Mouse (Mus musculus): ENCODE results near the gene Rtkn. TPM values are rescaled to one million over a fixed set of nuclear protein-coding genes. Genes with fewer than 3 reads are reported as not detected.

Gene Rtkn
- polyA plus RNA-seq (2017; shearing (Covaris generic)): 0.84 TPM

GRCm38 (mm10) chr6:83134951-83135513, at the start of gene Rtkn:
TSS of gene Rtkn (plus strand) at chr6:83135463.

GRCm38 (mm10) chr6:83086121-83087035, 48.9 kb upstream of the Rtkn start, which contains the start of gene Lbx2:
TSS of gene Lbx2 (plus strand) at chr6:83086367.

GRCm38 (mm10) chr6:83101316-83101687, 34.0 kb upstream of the Rtkn start, which contains the start of the genes Ccdc142 and Gm42688:
TSS of gene Ccdc142 (plus strand) at chr6:83101601.
TSS of gene Gm42688 (plus strand) at chr6:83101617.

GRCm38 (mm10) chr6:83108762-83109668, 26.2 kb upstream of the Rtkn start, which contains the start of gene Mrpl53:
TSS of gene Mrpl53 (plus strand) at chr6:83109040.

GRCm38 (mm10) chr6:83115011-83115671, 20.1 kb upstream of the Rtkn start, which contains the start of gene Mogs:
TSS of gene Mogs (plus strand) at chr6:83115496.

GRCm38 (mm10) chr6:83120930-83121862, 14.1 kb upstream of the Rtkn start, which contains the start of gene Wbp1:
TSS of gene Wbp1 (minus strand) at chr6:83121559.

GRCm38 (mm10) chr6:83125331-83125730, 9.9 kb upstream of the Rtkn start, which contains the start of gene Ino80b:
TSS of gene Ino80b (minus strand) at chr6:83125431.

GRCm38 (mm10) chr6:83156259-83156684, 21.0 kb downstream of the Rtkn start, which contains the start of the genes Wdr54 and 1700003E16Rik:
TSS of gene Wdr54 (minus strand) at chr6:83156397.
TSS of gene 1700003E16Rik (plus strand) at chr6:83156404.

GRCm38 (mm10) chr6:83165607-83166242, 30.5 kb downstream of the Rtkn start, which contains the start of gene Dctn1:
TSS of gene Dctn1 (plus strand) at chr6:83165920.

Other genes with a start within 250 kb of the Rtkn start
- 5.8 TPM for gene Sema4f, start 195.7 kb upstream of the Rtkn start, polyA plus RNA-seq (2017; shearing (Covaris generic))
- 0.60 TPM for gene M1ap, start 188.6 kb upstream of the Rtkn start, polyA plus RNA-seq (2017; shearing (Covaris generic))
- gene Dok1, start 102.0 kb upstream of the Rtkn start, polyA plus RNA-seq (2017; shearing (Covaris generic)): 46.0 TPM
- gene Loxl3, start 101.3 kb upstream of the Rtkn start, polyA plus RNA-seq (2017; shearing (Covaris generic)): 0.32 TPM
- 474 TPM for gene Aup1, start 80.9 kb upstream of the Rtkn start, polyA plus RNA-seq (2017; shearing (Covaris generic))
- gene Htra2, start 80.2 kb upstream of the Rtkn start, polyA plus RNA-seq (2017; shearing (Covaris generic)): 68.6 TPM
- gene Dqx1, start 77.6 kb upstream of the Rtkn start, polyA plus RNA-seq (2017; shearing (Covaris generic)): 2.6 TPM
- gene Tlx2, start 65.2 kb upstream of the Rtkn start, polyA plus RNA-seq (2017; shearing (Covaris generic)): 0.12 TPM
- 39.7 TPM for gene Pcgf1, start 57.6 kb upstream of the Rtkn start, polyA plus RNA-seq (2017; shearing (Covaris generic))
- gene Lbx2, start 49.1 kb upstream of the Rtkn start, polyA plus RNA-seq (2017; shearing (Covaris generic)): 0.22 TPM
- gene Ccdc142, start 33.9 kb upstream of the Rtkn start, polyA plus RNA-seq (2017; shearing (Covaris generic)): 9.6 TPM
- gene Gm42688, start 33.8 kb upstream of the Rtkn start, polyA plus RNA-seq (2017; shearing (Covaris generic)): 14.8 TPM
- gene Mrpl53, start 26.4 kb upstream of the Rtkn start, polyA plus RNA-seq (2017; shearing (Covaris generic)): 56.1 TPM
- 129 TPM for gene Mogs, start 20.0 kb upstream of the Rtkn start, polyA plus RNA-seq (2017; shearing (Covaris generic))
- gene Wbp1, start 13.9 kb upstream of the Rtkn start, polyA plus RNA-seq (2017; shearing (Covaris generic)): 66.9 TPM
- 50.5 TPM for gene Ino80b, start 10.0 kb upstream of the Rtkn start, polyA plus RNA-seq (2017; shearing (Covaris generic))
- gene Wdr54, start 20.9 kb downstream of the Rtkn start, polyA plus RNA-seq (2017; shearing (Covaris generic)): 0.57 TPM
- gene 1700003E16Rik, start 20.9 kb downstream of the Rtkn start, polyA plus RNA-seq (2017; shearing (Covaris generic)): not detected
- gene Dctn1, start 30.5 kb downstream of the Rtkn start, polyA plus RNA-seq (2017; shearing (Covaris generic)): 83.8 TPM
- gene Slc4a5, start 84.4 kb downstream of the Rtkn start, polyA plus RNA-seq (2017; shearing (Covaris generic)): 0.39 TPM
- gene Mthfd2, start 190.4 kb downstream of the Rtkn start, polyA plus RNA-seq (2017; shearing (Covaris generic)): 72.1 TPM
- gene Mob1a, start 190.6 kb downstream of the Rtkn start, polyA plus RNA-seq (2017; shearing (Covaris generic)): 160 TPM
- gene Bola3, start 213.7 kb downstream of the Rtkn start, polyA plus RNA-seq (2017; shearing (Covaris generic)): 102 TPM